Comparison of ENCODE assay signal across 9 mouse cellular contexts in the genomic region with DNA sequence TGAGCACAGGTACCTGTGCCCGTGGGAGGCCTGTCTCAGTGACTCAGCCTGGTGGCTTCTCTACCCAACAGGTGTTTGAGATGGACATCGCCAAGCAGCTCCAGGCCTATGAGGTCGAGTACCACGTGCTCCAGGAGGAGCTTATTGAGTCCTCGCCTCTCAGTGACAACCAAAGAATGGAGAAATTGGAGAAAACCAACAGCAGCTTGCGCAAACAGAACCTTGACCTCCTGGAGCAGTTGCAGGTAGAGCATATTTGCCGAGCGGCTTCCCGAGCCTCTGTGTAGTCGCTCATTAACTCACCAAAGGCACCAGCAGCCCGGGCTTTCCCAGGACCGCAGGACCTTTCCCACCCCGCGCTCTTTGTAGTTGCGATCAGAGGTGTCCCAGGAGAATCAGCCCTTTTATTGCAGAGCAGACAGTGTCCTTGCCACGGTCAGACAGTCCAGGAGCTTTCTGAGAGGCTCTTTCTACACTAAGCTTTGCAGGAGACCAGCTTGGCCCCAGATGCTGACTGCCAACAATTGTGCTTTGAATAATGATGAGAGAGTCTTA.
DNase-seq lines count a peak whose midpoint lies in the region; ATAC-seq lines count a peak whose summit lies in the region.
"Had no signal": no experiment of that assay in that cellular context is flagged by ENCODE, and none has a peak within 500 bp of the region (broad histone marks: within the 10 kb centered on the region; RNA-seq: fewer than 3 reads in every experiment).

No protein-coding gene starts in this region.

- H3K4me2 ChIP-seq in hindbrain, embryonic 13.5 days: no peak overlapping the region
- H3K4me2 ChIP-seq in midbrain, embryonic 15.5 days: peak overlapping the region; percentile 13; the same call in 1 of the 2 replicates

- peak; percentile 50; the same call in 1 of the 2 replicates for ATAC-seq in hindbrain, embryonic 13.5 days (ENCODE audit: low FRiP score)
- peak; percentile 69 for ATAC-seq in midbrain, embryonic 15.5 days (replicated peaks)

- H3K27ac ChIP-seq in hindbrain, embryonic 13.5 days: peak overlapping the region; percentile 72
- H3K27ac ChIP-seq in midbrain, embryonic 15.5 days: peak overlapping the region; percentile 32

- H3K27me3 ChIP-seq in hindbrain, embryonic 13.5 days: no peaks in the 10 kb centered on the region
- no peaks in the 10 kb centered on the region for H3K27me3 ChIP-seq in midbrain, embryonic 15.5 days (replicated peaks)

- H3K4me3 ChIP-seq in hindbrain, embryonic 13.5 days: no peak overlapping the region
- H3K4me3 ChIP-seq in midbrain, embryonic 15.5 days: no peak overlapping the region

- peak; percentile 92 for DNase-seq in heart, adult 11 months
- no peak for DNase-seq in heart, adult 9 months (ENCODE audit: low spot score in 2 of 2)
- peak; percentile 66 for DNase-seq in liver
- no peak for DNase-seq in spleen, adult 12 weeks (ENCODE audit: low spot score)
- DNase-seq in right cerebral cortex, postnatal 25 days: no peak
- DNase-seq in neural tube, embryonic 10.5 days (ENCODE audit: extremely low spot score, low spot score): no peak
- DNase-seq: cerebellum, adult 18-20 months had no signal

- H3K9me3 ChIP-seq in hindbrain, embryonic 13.5 days: no peaks in the 10 kb centered on the region
- no peaks in the 10 kb centered on the region for H3K9me3 ChIP-seq in midbrain, embryonic 15.5 days

- WGBS in hindbrain, embryonic 13.5 days: 46% methylated on average over 16 of the region's 16 CpGs
- 46% methylated on average over 16 of the region's 16 CpGs for WGBS in midbrain, embryonic 15.5 days

- H3K4me1 ChIP-seq in hindbrain, embryonic 13.5 days (replicated peaks): peaks cover 28% of the 10 kb centered on the region
- peaks cover 23% of the 10 kb centered on the region for H3K4me1 ChIP-seq in midbrain, embryonic 15.5 days

- H3K36me3 ChIP-seq in hindbrain, embryonic 13.5 days: no peaks in the 10 kb centered on the region; the same call in 1 of the 2 replicates
- H3K36me3 ChIP-seq in midbrain, embryonic 15.5 days (replicated peaks): no peaks in the 10 kb centered on the region

- no peak overlapping the region for H3K9ac ChIP-seq in hindbrain, embryonic 13.5 days
- H3K9ac ChIP-seq in midbrain, embryonic 15.5 days: no peak overlapping the region

Comparison
In these comparisons a context has a peak if more than half of its experiments do, and no peak if none do; other contexts are left out.
1. DNase-seq: peak in heart, adult 11 months (single experiment) and liver (single experiment); none in heart, adult 9 months (0 of 2), spleen, adult 12 weeks (single experiment), right cerebral cortex, postnatal 25 days (single experiment) and neural tube, embryonic 10.5 days (single experiment).